Mouse (Mus musculus): ENCODE measurements around the gene Hectd1. TPM values are rescaled to one million over a fixed set of nuclear protein-coding genes. Genes with fewer than 3 reads are reported as not detected.

The Hectd1 gene
- polyA plus RNA-seq, 1 experiment from 2014 or later = 42.4 TPM

GRCm38 (mm10) chr12:51831931-51832330 is 2.6 kb upstream of the Hectd1 start:
- no peak for ATAC-seq (replicated peaks; ENCODE audit: insufficient number of reproducible peaks, low FRiP score, low TSS enrichment)
- H3K36me3 ChIP-seq (ENCODE audit: control insufficient read depth, insufficient read depth, low read length) = no peaks in the 10 kb centered on the region
- no peaks in the 10 kb centered on the region for H3K27me3 ChIP-seq (ENCODE audit: control insufficient read depth, insufficient read depth, low read length)
- no peak overlapping the region; the same call in 1 of the 2 replicates for H3K4me2 ChIP-seq
- no peak overlapping the region for H3K27ac ChIP-seq (ENCODE audit: low read depth, low read length)
- no peak overlapping the region for H3K4me3 ChIP-seq (ENCODE audit: low read depth, low read length)
- no peaks in the 10 kb centered on the region for H3K9me3 ChIP-seq (replicated peaks; ENCODE audit: control insufficient read depth, low read length)
- H3K4me1 ChIP-seq (ENCODE audit: control insufficient read depth, insufficient read depth, low read length) = peaks cover 11% of the 10 kb centered on the region; the same call in 1 of the 2 replicates
- no peak overlapping the region for H3K9ac ChIP-seq (ENCODE audit: low read depth, low read length)
- whole genome bisulfite sequencing (ENCODE audit: insufficient replicate concordance) = 73% methylated on average over 13 of the region's 13 CpGs

GRCm38 (mm10) chr12:51831296-51831695 is 2.0 kb upstream of the Hectd1 start:
- Histone ChIP-seq H3K9ac (ENCODE audit: low read depth, low read length) (no peak overlapping the region), H3K4me1 (ENCODE audit: control insufficient read depth, insufficient read depth, low read length) (peaks cover 11% of the 10 kb centered on the region; the same call in 1 of the 2 replicates), H3K27me3 (ENCODE audit: control insufficient read depth, insufficient read depth, low read length) (no peaks in the 10 kb centered on the region), H3K27ac (ENCODE audit: low read depth, low read length) (no peak overlapping the region; the same call in 1 of the 2 replicates), H3K9me3 (replicated peaks; ENCODE audit: control insufficient read depth, low read length) (no peaks in the 10 kb centered on the region), H3K4me3 (ENCODE audit: low read depth, low read length) (no peak overlapping the region), H3K4me2 (peak overlapping the region; percentile 83; the same call in 1 of the 2 replicates), H3K36me3 (ENCODE audit: control insufficient read depth, insufficient read depth, low read length) (no peaks in the 10 kb centered on the region)
- no peak for ATAC-seq (replicated peaks; ENCODE audit: insufficient number of reproducible peaks, low FRiP score, low TSS enrichment)
- 81% methylated on average over 3 of the region's 3 CpGs for WGBS (ENCODE audit: insufficient replicate concordance)

GRCm38 (mm10) chr12:51830671-51831070 is 1.3 kb upstream of the Hectd1 start:
- peaks cover 11% of the 10 kb centered on the region; the same call in 1 of the 2 replicates for H3K4me1 ChIP-seq (ENCODE audit: control insufficient read depth, insufficient read depth, low read length)
- no peaks in the 10 kb centered on the region for H3K27me3 ChIP-seq (ENCODE audit: control insufficient read depth, insufficient read depth, low read length)
- 85% methylated on average over 1 of the region's 1 CpGs for WGBS (ENCODE audit: insufficient replicate concordance)
- peak overlapping the region; percentile 83 for H3K4me2 ChIP-seq
- no peak overlapping the region; the same call in 1 of the 2 replicates for H3K9ac ChIP-seq (ENCODE audit: low read depth, low read length)
- H3K9me3 ChIP-seq (replicated peaks; ENCODE audit: control insufficient read depth, low read length) = no peaks in the 10 kb centered on the region
- H3K36me3 ChIP-seq (ENCODE audit: control insufficient read depth, insufficient read depth, low read length) = no peaks in the 10 kb centered on the region
- peak overlapping the region; percentile 99 for H3K4me3 ChIP-seq (ENCODE audit: low read depth, low read length)
- ATAC-seq (replicated peaks; ENCODE audit: insufficient number of reproducible peaks, low FRiP score, low TSS enrichment) = no peak
- peak overlapping the region; percentile 100 for H3K27ac ChIP-seq (ENCODE audit: low read depth, low read length)

GRCm38 (mm10) chr12:51830077-51830402 is 704 bp upstream of the Hectd1 start:
- Histone ChIP-seq H3K27ac (ENCODE audit: low read depth, low read length) (peak overlapping the region; percentile 100), H3K4me2 (peak overlapping the region; percentile 83), H3K9me3 (replicated peaks; ENCODE audit: control insufficient read depth, low read length) (no peaks in the 10 kb centered on the region), H3K36me3 (ENCODE audit: control insufficient read depth, insufficient read depth, low read length) (peaks cover 3% of the 10 kb centered on the region; the same call in 1 of the 2 replicates), H3K4me1 (ENCODE audit: control insufficient read depth, insufficient read depth, low read length) (peaks cover 11% of the 10 kb centered on the region; the same call in 1 of the 2 replicates), H3K9ac (ENCODE audit: low read depth, low read length) (peak overlapping the region; percentile 100), H3K27me3 (ENCODE audit: control insufficient read depth, insufficient read depth, low read length) (no peaks in the 10 kb centered on the region), H3K4me3 (ENCODE audit: low read depth, low read length) (peak overlapping the region; percentile 99)
- ATAC-seq (replicated peaks; ENCODE audit: insufficient number of reproducible peaks, low FRiP score, low TSS enrichment) = peak; percentile 11; the same call in 1 of the 2 replicates
- WGBS (ENCODE audit: insufficient replicate concordance) = under 1% methylated on average over 12 of the region's 12 CpGs

- Histone ChIP-seq H3K9me3 (replicated peaks; ENCODE audit: control insufficient read depth, low read length) (no peaks in the 10 kb centered on the region), H3K4me1 (ENCODE audit: control insufficient read depth, insufficient read depth, low read length) (peaks cover 11% of the 10 kb centered on the region; the same call in 1 of the 2 replicates), H3K36me3 (ENCODE audit: control insufficient read depth, insufficient read depth, low read length) (peaks cover 6% of the 10 kb centered on the region; the same call in 1 of the 2 replicates), H3K4me3 (ENCODE audit: low read depth, low read length) (peak overlapping the region; percentile 99), H3K9ac (ENCODE audit: low read depth, low read length) (peak overlapping the region; percentile 100), H3K27me3 (ENCODE audit: control insufficient read depth, insufficient read depth, low read length) (no peaks in the 10 kb centered on the region), H3K4me2 (peak overlapping the region; percentile 83), H3K27ac (ENCODE audit: low read depth, low read length) (peak overlapping the region; percentile 100)
- WGBS (ENCODE audit: insufficient replicate concordance) = under 1% methylated on average over 58 of the region's 66 CpGs
- ATAC-seq (replicated peaks; ENCODE audit: insufficient number of reproducible peaks, low FRiP score, low TSS enrichment) = peak; percentile 71
These were observed 533 bp downstream of the Hectd1 start for GRCm38 (mm10) chr12:51828716-51829289.

GRCm38 (mm10) chr12:51827958-51828650 is 1.2 kb downstream of the Hectd1 start:
- ATAC-seq (replicated peaks; ENCODE audit: insufficient number of reproducible peaks, low FRiP score, low TSS enrichment) = no peak
- H3K27ac ChIP-seq (ENCODE audit: low read depth, low read length) = peak overlapping the region; percentile 100
- no peaks in the 10 kb centered on the region for H3K27me3 ChIP-seq (ENCODE audit: control insufficient read depth, insufficient read depth, low read length)
- peaks cover 11% of the 10 kb centered on the region; the same call in 1 of the 2 replicates for H3K4me1 ChIP-seq (ENCODE audit: control insufficient read depth, insufficient read depth, low read length)
- peak overlapping the region; percentile 99 for H3K4me3 ChIP-seq (ENCODE audit: low read depth, low read length)
- H3K9me3 ChIP-seq (replicated peaks; ENCODE audit: control insufficient read depth, low read length) = no peaks in the 10 kb centered on the region
- WGBS (ENCODE audit: insufficient replicate concordance) = 21% methylated on average over 6 of the region's 6 CpGs
- peak overlapping the region; percentile 100 for H3K9ac ChIP-seq (ENCODE audit: low read depth, low read length)
- peaks cover 6% of the 10 kb centered on the region; the same call in 1 of the 2 replicates for H3K36me3 ChIP-seq (ENCODE audit: control insufficient read depth, insufficient read depth, low read length)
- peak overlapping the region; percentile 83 for H3K4me2 ChIP-seq

GRCm38 (mm10) chr12:51825338-51825737 is 4.0 kb downstream of the Hectd1 start:
- no peaks in the 10 kb centered on the region for H3K27me3 ChIP-seq (ENCODE audit: control insufficient read depth, insufficient read depth, low read length)
- no peak for ATAC-seq (replicated peaks; ENCODE audit: insufficient number of reproducible peaks, low FRiP score, low TSS enrichment)
- 77% methylated on average over 2 of the region's 2 CpGs for WGBS (ENCODE audit: insufficient replicate concordance)

GRCm38 (mm10) chr12:51823311-51823710 is 6.0 kb downstream of the Hectd1 start:
- Histone ChIP-seq H3K27me3 (ENCODE audit: control insufficient read depth, insufficient read depth, low read length) (no peaks in the 10 kb centered on the region), H3K4me3 (ENCODE audit: low read depth, low read length) (no peak overlapping the region), H3K36me3 (ENCODE audit: control insufficient read depth, insufficient read depth, low read length) (peaks cover 6% of the 10 kb centered on the region; the same call in 1 of the 2 replicates), H3K4me2 (no peak overlapping the region), H3K9me3 (replicated peaks; ENCODE audit: control insufficient read depth, low read length) (no peaks in the 10 kb centered on the region), H3K4me1 (ENCODE audit: control insufficient read depth, insufficient read depth, low read length) (peaks cover 21% of the 10 kb centered on the region), H3K27ac (ENCODE audit: low read depth, low read length) (no peak overlapping the region), H3K9ac (ENCODE audit: low read depth, low read length) (no peak overlapping the region)
- 91% methylated on average over 5 of the region's 5 CpGs for WGBS (ENCODE audit: insufficient replicate concordance)
- no peak for ATAC-seq (replicated peaks; ENCODE audit: insufficient number of reproducible peaks, low FRiP score, low TSS enrichment)

More at GRCm38 (mm10) chr12:51825338-51825737, 4.0 kb downstream of the Hectd1 start:
- no peak overlapping the region for H3K4me3 ChIP-seq (ENCODE audit: low read depth, low read length)
- H3K9me3 ChIP-seq (replicated peaks; ENCODE audit: control insufficient read depth, low read length) = no peaks in the 10 kb centered on the region
- no peak overlapping the region for H3K27ac ChIP-seq (ENCODE audit: low read depth, low read length)
- H3K4me2 ChIP-seq = no peak overlapping the region
- H3K4me1 ChIP-seq (ENCODE audit: control insufficient read depth, insufficient read depth, low read length) = peaks cover 17% of the 10 kb centered on the region
- H3K9ac ChIP-seq (ENCODE audit: low read depth, low read length) = no peak overlapping the region
- H3K36me3 ChIP-seq (ENCODE audit: control insufficient read depth, insufficient read depth, low read length) = peaks cover 6% of the 10 kb centered on the region; the same call in 1 of the 2 replicates

Measured in heart, embryonic 11.5 days (tissue).